Mouse (Mus musculus): ENCODE data around the gene Zcchc2. TPM values are rescaled to one million over a fixed set of nuclear protein-coding genes. Genes with fewer than 3 reads are reported as not detected.

The Zcchc2 gene
- total RNA-seq, 2 experiments from 2014 or later: 21.0 to 21.3 TPM

- DNase-seq: no peak
These were observed 1.1 kb upstream of the Zcchc2 start for GRCm38 (mm10) chr1:105988903-105989639.

GRCm38 (mm10) chr1:105989640-105989984 lies 594 bp upstream of the Zcchc2 start:
- DNase-seq: no peak

DNA sequence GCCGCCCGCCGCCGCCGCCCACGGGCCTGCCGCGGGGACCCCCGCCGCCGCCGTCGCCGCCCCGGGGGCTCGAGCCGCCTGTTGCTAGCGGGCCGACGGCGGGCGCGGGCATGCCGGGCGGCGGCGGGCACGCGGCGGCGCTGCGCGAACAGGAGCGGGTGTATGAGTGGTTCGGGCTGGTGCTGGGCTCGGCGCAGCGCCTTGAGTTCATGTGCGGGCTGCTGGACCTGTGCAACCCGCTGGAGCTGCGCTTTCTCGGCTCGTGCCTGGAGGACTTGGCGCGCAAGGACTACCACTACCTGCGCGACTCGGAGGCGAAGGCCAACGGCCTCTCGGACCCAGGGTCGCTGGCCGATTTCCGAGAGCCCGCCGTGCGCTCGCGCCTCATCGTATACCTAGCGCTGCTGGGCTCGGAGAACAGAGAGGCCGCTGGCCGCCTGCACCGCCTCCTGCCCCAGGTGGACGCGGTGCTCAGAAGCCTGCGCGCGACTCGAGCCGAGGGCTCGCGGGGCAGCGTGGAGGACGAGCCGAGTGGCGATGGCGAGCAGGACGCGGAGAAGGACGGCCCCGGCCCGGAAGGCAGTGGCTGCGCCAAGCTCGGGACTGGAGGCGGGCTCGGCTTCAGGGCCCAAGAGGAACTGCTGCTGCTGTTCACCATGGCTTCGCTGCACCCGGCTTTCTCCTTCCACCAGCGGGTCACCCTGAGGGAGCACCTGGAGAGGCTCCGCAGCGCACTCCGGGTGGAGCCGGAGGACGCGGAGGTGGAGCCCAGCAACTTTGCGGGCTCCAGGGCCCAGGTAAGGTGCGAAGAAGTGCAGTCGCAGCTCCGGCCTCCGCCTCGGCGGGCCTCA lies 930 bp downstream of the Zcchc2 start:
- DNase-seq: peak; percentile 63 to 64

- no peak for DNase-seq
These were observed 2.0 kb downstream of the Zcchc2 start for GRCm38 (mm10) chr1:105991931-105992837.

GRCm38 (mm10) chr1:105993196-105993595 lies 3.0 kb downstream of the Zcchc2 start:
- no peak for DNase-seq

DNA sequence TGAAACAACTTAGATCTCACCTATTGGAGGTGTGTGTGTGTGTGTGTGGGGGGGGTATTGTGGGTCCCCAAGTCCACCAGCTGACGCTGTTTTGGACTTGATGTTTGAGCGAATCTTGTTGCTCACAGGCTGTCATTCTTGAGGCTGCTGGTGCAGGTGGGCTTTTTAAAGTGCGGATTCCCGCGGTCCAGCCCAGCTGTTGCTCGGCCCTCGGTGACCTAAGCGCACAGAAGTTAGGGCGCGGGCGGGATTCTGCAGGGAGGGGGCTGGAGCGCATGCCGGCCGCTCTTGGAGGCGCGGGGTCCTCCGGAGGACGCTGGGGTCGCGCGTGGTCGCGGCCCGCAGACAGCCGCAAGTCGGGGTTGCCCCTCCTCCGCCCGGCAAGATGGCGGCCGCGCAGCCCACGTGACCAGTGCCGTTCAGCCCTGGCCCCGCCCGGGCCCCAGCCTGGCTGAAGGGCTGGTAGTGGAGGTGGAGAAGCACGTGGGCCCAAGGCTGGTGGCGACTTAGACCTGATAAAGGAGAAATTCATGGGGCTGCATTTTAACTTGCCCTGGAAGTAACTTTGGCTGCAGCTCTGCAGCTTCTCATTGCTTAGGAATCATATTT lies 3.5 kb downstream of the Zcchc2 start:
- peak; percentile 84 to 88 for DNase-seq

DNA sequence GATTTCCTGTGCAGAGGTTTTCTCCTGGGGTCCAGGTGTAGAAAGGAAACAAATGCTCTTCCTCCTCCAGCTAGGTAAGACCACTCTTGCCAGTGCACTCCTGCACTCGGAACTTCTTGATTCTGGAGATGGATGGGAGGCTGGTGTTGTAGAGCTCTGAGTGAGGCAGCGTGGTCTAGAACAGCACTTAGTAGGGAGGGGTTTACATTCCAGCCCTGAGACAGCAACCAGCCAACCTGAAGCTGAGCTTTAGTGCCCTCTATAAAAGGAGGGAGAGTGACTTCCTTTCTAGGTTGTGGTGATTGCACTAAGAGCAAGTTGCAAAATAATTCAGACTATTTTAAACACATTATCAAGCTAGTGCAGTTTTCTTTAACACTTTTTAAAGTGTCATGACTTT lies 5.8 kb downstream of the Zcchc2 start:
- no peak for DNase-seq

DNA sequence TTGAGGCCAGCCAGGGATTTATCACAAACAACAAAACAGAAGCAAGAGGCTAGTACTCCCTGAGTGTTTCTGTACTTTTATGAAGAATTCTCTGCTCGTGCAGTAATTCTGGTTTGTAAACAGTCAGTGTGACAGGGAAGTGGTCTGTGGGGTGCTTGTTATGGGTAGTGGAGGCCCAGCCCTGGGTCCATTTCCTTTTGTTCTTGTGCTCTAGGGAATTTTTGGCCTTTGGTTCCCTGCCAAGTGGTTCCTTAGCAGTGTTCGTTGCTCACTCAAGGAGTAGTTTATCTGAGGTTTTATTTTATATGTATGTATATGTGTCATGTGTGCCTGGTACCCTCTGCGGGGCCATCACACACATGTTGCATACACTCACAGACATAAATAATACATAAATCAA lies 7.1 kb downstream of the Zcchc2 start:
- DNase-seq: no peak

GRCm38 (mm10) chr1:105999802-106000201 lies 9.6 kb downstream of the Zcchc2 start:
- no peak for DNase-seq

DNA sequence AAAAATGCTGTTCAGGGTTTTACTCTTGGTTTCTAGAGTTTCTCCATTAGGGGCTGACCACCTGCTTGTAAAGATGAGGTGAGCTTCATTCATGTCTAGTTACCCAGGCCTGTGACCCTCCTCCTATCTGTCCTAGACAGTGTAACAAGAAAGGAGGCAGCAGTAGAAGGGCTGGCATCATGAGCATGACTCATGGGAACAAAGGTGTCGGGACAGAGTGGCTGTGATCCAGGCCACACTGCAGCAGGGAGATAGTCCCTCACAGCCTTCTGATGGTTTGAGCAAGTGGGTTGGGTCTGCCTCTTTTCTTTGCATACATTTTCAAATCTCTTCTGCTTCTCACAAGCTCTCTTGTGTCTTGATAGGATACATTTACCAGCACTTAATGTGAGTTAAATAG lies 17.4 kb downstream of the Zcchc2 start:
- DNase-seq: no peak

- no peak for DNase-seq
These were observed 20.9 kb downstream of the Zcchc2 start for GRCm38 (mm10) chr1:106011097-106011496.

DNA sequence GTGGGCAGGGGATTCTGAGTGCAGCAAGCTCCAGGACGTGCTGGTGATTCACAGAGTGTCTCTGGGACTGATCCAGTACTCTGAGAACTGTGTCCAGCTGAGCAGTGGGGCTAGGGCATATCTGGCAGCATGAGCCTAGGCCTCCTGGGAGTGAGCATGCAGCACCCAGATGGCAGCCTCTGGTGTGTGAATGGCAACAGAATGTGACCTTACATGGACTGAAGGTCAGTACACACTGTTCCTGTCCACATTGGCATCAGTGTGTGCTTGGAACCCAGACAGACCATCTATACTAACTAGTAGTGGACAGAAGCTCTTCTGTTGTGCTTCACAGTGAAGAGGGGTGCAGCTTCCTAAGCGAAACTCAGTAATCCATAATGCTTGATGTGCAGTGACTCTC lies 23.6 kb downstream of the Zcchc2 start:
- no peak for DNase-seq

- DNase-seq: no peak
These were observed 26.1 kb downstream of the Zcchc2 start for GRCm38 (mm10) chr1:106016262-106016661.

DNA sequence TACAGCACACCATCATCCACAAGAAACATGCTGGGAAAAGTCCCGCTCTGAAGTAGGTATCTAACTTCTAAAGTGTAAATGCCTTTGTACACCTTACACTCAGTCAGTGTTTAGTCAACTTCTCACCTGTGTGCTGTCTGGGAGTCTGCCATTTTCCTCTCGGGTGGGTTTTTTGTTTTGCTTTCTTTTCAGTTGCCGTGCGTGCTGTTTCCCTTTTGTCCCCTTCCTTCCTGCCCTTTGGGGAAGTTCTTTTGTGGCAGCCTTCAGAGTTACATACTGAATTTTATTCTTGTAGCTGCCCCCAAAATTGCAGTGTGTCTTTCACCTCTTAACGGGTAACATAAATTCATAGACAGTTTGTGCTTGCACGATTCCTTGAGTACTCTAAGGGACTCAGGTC lies 29.6 kb downstream of the Zcchc2 start:
- DNase-seq: no peak

DNA sequence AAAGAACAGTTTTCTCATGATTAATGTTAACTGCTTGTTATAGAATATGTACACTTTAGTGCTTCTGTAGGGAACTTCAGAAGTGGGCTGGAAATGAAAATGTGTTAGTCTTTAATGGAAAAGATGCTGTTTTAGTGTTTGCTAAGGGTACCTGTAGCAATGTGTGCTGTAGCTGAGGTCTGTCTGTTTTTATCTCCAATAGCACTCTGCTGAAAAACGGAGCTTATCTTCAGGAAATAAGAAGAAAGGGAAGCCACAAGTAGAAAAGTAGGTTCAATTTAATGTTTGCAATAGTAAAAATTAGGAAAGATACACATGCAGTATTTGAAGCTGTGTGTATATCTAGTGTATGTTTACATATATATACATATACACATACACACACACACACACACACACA lies 32.8 kb downstream of the Zcchc2 start:
- DNase-seq: no peak

- DNase-seq: no peak
These were observed 34.0 kb downstream of the Zcchc2 start for GRCm38 (mm10) chr1:106024254-106024653.

- no peak for DNase-seq
These were observed 34.6 kb downstream of the Zcchc2 start for GRCm38 (mm10) chr1:106024778-106025177.

DNA sequence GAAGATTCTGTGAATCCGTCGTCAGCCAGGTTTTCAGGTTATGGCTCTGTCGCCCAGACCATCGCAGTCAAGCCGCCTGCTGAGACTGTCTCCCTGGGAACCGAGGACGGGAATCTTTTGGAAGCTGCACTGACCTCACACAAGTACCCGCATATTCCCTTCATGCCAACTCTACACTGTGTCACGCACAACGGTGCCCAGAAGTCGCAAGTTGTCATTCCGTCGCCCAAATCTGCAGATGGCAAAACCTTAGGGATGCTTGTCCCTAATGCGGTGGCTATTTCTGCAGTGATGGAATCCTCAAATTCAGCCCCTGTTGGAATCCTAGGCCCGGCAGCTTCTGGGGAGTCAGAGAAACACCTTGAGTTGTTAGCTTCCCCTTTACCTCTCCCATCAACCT lies 39.6 kb downstream of the Zcchc2 start:
- DNase-seq: no peak

DNA sequence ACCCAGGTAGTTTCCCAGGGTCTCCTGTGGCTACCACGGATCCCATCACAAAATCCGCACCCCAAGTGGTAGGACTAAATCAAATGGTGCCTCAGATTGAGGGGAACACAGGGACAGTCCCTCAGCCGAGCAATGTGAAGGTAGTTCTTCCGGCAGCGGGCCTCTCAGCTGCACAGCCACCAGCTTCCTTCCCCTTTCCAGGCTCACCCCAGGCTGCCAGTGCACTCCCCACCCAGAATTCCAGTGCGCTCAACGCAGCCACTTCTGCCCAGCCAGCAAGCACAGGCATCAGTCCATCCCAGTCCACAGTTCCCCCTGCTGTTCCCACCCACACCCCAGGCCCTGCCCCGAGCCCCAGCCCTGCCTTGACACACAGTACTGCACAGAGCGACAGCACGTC lies 40.1 kb downstream of the Zcchc2 start:
- DNase-seq: no peak

- no peak for DNase-seq
These were observed 40.7 kb downstream of the Zcchc2 start for GRCm38 (mm10) chr1:106030886-106031285.

DNA sequence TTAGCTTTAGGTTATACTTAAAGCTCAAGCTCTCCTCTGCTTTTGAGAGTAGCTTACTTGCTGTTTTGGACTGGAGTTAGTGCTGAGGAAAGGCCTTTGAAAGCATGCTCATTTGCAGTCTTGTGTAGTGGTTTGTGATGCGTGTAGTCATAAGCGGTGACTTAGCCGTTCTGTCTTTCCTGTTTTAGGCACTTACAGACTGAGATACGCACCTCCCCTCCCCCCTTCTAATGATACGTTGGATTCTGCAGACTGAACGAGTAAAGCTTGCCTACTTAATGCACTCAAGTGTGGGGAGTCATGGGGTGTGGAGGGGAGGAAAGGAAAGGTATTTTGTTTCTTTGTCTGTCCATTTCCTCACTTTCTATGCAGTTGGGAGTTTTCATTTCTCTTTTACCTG lies 41.7 kb downstream of the Zcchc2 start:
- no peak for DNase-seq

GRCm38 (mm10) chr1:106034776-106035175 lies 44.6 kb downstream of the Zcchc2 start:
- no peak for DNase-seq
